Mouse (Mus musculus): ENCODE results near the gene Fam25c. TPM values are rescaled to one million over a fixed set of nuclear protein-coding genes. Genes with fewer than 3 reads are reported as not detected.

Fam25c gene
- polyA plus RNA-seq, 2 experiments, result 23.5 to 45.6 TPM

GRCm38 (mm10) chr14:34327618-34328017, 27.6 kb downstream of the Fam25c start:
- no peak for ATAC-seq (ENCODE audit: low FRiP score, low read depth)
- Histone ChIP-seq H3K36me3 (ENCODE audit: control insufficient read depth, insufficient read depth, low read length) (peaks cover 72% of the 10 kb centered on the region), H3K9me3 (ENCODE audit: control insufficient read depth, low read length) (no peaks in the 10 kb centered on the region), H3K27ac (replicated peaks; ENCODE audit: low read depth, low read length) (no peak overlapping the region), H3K4me2 (replicated peaks; ENCODE audit: low read depth, low read length, severe bottlenecking) (no peak overlapping the region), H3K9ac (ENCODE audit: low read depth, low read length, severe bottlenecking) (no peak overlapping the region), H3K27me3 (ENCODE audit: control insufficient read depth, insufficient read depth, low read length) (no peaks in the 10 kb centered on the region), H3K4me3 (replicated peaks; ENCODE audit: low read length) (no peak overlapping the region), H3K4me1 (ENCODE audit: control insufficient read depth, insufficient read depth, low read length) (no peaks in the 10 kb centered on the region)
- TF ChIP-seq POLR2A (IDR thresholded peaks at IDR 0.05; ENCODE audit: borderline replicate concordance, extremely low read depth, insufficient read depth, insufficient read length), result no peak
- no peak for DNase-seq (ENCODE audit: low spot score)
- 69% methylated on average over 1 of the region's 1 CpGs for WGBS

GRCm38 (mm10) chr14:34326606-34327005, 28.6 kb downstream of the Fam25c start:
- Histone ChIP-seq H3K9ac (ENCODE audit: low read depth, low read length, severe bottlenecking) (no peak overlapping the region), H3K4me2 (replicated peaks; ENCODE audit: low read depth, low read length, severe bottlenecking) (no peak overlapping the region), H3K4me3 (replicated peaks; ENCODE audit: low read length) (no peak overlapping the region), H3K9me3 (ENCODE audit: control insufficient read depth, low read length) (no peaks in the 10 kb centered on the region), H3K36me3 (ENCODE audit: control insufficient read depth, insufficient read depth, low read length) (peaks cover 70% of the 10 kb centered on the region), H3K27ac (replicated peaks; ENCODE audit: low read depth, low read length) (no peak overlapping the region), H3K27me3 (ENCODE audit: control insufficient read depth, insufficient read depth, low read length) (no peaks in the 10 kb centered on the region), H3K4me1 (ENCODE audit: control insufficient read depth, insufficient read depth, low read length) (no peaks in the 10 kb centered on the region)
- ATAC-seq (ENCODE audit: low FRiP score, low read depth) (no peak), DNase-seq (ENCODE audit: low spot score) (no peak)
- WGBS, result 85% methylated on average over 3 of the region's 3 CpGs
- TF ChIP-seq POLR2A (IDR thresholded peaks at IDR 0.05; ENCODE audit: borderline replicate concordance, extremely low read depth, insufficient read depth, insufficient read length), result no peak

GRCm38 (mm10) chr14:34323576-34324085, 31.6 kb downstream of the Fam25c start:
- Histone ChIP-seq H3K36me3 (ENCODE audit: control insufficient read depth, insufficient read depth, low read length) (peaks cover 60% of the 10 kb centered on the region), H3K4me3 (replicated peaks; ENCODE audit: low read length) (no peak overlapping the region), H3K4me2 (replicated peaks; ENCODE audit: low read depth, low read length, severe bottlenecking) (no peak overlapping the region), H3K9ac (ENCODE audit: low read depth, low read length, severe bottlenecking) (no peak overlapping the region), H3K4me1 (ENCODE audit: control insufficient read depth, insufficient read depth, low read length) (no peaks in the 10 kb centered on the region), H3K9me3 (ENCODE audit: control insufficient read depth, low read length) (no peaks in the 10 kb centered on the region), H3K27me3 (ENCODE audit: control insufficient read depth, insufficient read depth, low read length) (no peaks in the 10 kb centered on the region), H3K27ac (replicated peaks; ENCODE audit: low read depth, low read length) (no peak overlapping the region)
- DNase-seq (ENCODE audit: low spot score), result no peak
- ATAC-seq (ENCODE audit: low FRiP score, low read depth), result no peak
- WGBS, result 92% methylated on average over 5 of the region's 5 CpGs
- no peak for TF ChIP-seq POLR2A (IDR thresholded peaks at IDR 0.05; ENCODE audit: borderline replicate concordance, extremely low read depth, insufficient read depth, insufficient read length)

- H3K9me3 ChIP-seq (ENCODE audit: control insufficient read depth, low read length), result no peaks in the 10 kb centered on the region
- no peak overlapping the region for H3K27ac ChIP-seq (replicated peaks; ENCODE audit: low read depth, low read length)
- no peak overlapping the region for H3K4me2 ChIP-seq (replicated peaks; ENCODE audit: low read depth, low read length, severe bottlenecking)
- no peak for TF ChIP-seq POLR2A (IDR thresholded peaks at IDR 0.05; ENCODE audit: borderline replicate concordance, extremely low read depth, insufficient read depth, insufficient read length)
- H3K4me3 ChIP-seq (replicated peaks; ENCODE audit: low read length), result no peak overlapping the region
- DNase-seq (ENCODE audit: low spot score) (peak; percentile 26), ATAC-seq (ENCODE audit: low FRiP score, low read depth) (no peak; the same call in 1 of the 2 replicates)
- no peaks in the 10 kb centered on the region for H3K27me3 ChIP-seq (ENCODE audit: control insufficient read depth, insufficient read depth, low read length)
- peaks cover 29% of the 10 kb centered on the region for H3K36me3 ChIP-seq (ENCODE audit: control insufficient read depth, insufficient read depth, low read length)
- no peak overlapping the region for H3K9ac ChIP-seq (ENCODE audit: low read depth, low read length, severe bottlenecking)
- peaks cover 3% of the 10 kb centered on the region for H3K4me1 ChIP-seq (ENCODE audit: control insufficient read depth, insufficient read depth, low read length)
Measured at GRCm38 (mm10) chr14:34318113-34318512, 37.1 kb downstream of the Fam25c start.

GRCm38 (mm10) chr14:34317431-34317830, 37.8 kb downstream of the Fam25c start:
- Histone ChIP-seq H3K4me3 (replicated peaks; ENCODE audit: low read length) (no peak overlapping the region), H3K4me2 (replicated peaks; ENCODE audit: low read depth, low read length, severe bottlenecking) (no peak overlapping the region), H3K36me3 (ENCODE audit: control insufficient read depth, insufficient read depth, low read length) (peaks cover 28% of the 10 kb centered on the region), H3K4me1 (ENCODE audit: control insufficient read depth, insufficient read depth, low read length) (peaks cover 8% of the 10 kb centered on the region), H3K9ac (ENCODE audit: low read depth, low read length, severe bottlenecking) (no peak overlapping the region), H3K27me3 (ENCODE audit: control insufficient read depth, insufficient read depth, low read length) (no peaks in the 10 kb centered on the region), H3K27ac (replicated peaks; ENCODE audit: low read depth, low read length) (no peak overlapping the region), H3K9me3 (ENCODE audit: control insufficient read depth, low read length) (no peaks in the 10 kb centered on the region)
- ATAC-seq (ENCODE audit: low FRiP score, low read depth) (no peak), DNase-seq (ENCODE audit: low spot score) (no peak)
- TF ChIP-seq POLR2A (IDR thresholded peaks at IDR 0.05; ENCODE audit: borderline replicate concordance, extremely low read depth, insufficient read depth, insufficient read length), result no peak
- 89% methylated on average over 3 of the region's 3 CpGs for WGBS

GRCm38 (mm10) chr14:34316346-34316745, 38.9 kb downstream of the Fam25c start:
- ATAC-seq (ENCODE audit: low FRiP score, low read depth) (no peak), DNase-seq (ENCODE audit: low spot score) (no peak)
- no peaks in the 10 kb centered on the region for H3K9me3 ChIP-seq (ENCODE audit: control insufficient read depth, low read length)
- no peak for TF ChIP-seq POLR2A (IDR thresholded peaks at IDR 0.05; ENCODE audit: borderline replicate concordance, extremely low read depth, insufficient read depth, insufficient read length)
- peaks cover 24% of the 10 kb centered on the region for H3K36me3 ChIP-seq (ENCODE audit: control insufficient read depth, insufficient read depth, low read length)
- H3K27ac ChIP-seq (replicated peaks; ENCODE audit: low read depth, low read length), result no peak overlapping the region
- no peak overlapping the region for H3K4me3 ChIP-seq (replicated peaks; ENCODE audit: low read length)
- H3K4me2 ChIP-seq (replicated peaks; ENCODE audit: low read depth, low read length, severe bottlenecking), result no peak overlapping the region
- H3K4me1 ChIP-seq (ENCODE audit: control insufficient read depth, insufficient read depth, low read length), result peaks cover 11% of the 10 kb centered on the region
- 97% methylated on average over 2 of the region's 2 CpGs for WGBS
- H3K27me3 ChIP-seq (ENCODE audit: control insufficient read depth, insufficient read depth, low read length), result no peaks in the 10 kb centered on the region
- no peak overlapping the region for H3K9ac ChIP-seq (ENCODE audit: low read depth, low read length, severe bottlenecking)

All from limb, embryonic 14.5 days (tissue).